Mouse (Mus musculus) heart, postnatal 0 days (tissue): Measurements from ENCODE around the gene Adgrv1. TPM values are rescaled to one million over a fixed set of nuclear protein-coding genes. Genes with fewer than 3 reads are reported as not detected.

ENCODE experiments used
- ATAC-seq: fragments of 200-750 bp; cut with Nextera tagmentation; 2 replicates; pipeline ENCODE4 v1.8.0; 2017; ENCODE audit warnings: low read depth, moderate number of reproducible peaks, moderate library complexity; ENCODE audit not compliant: insufficient read depth
- DNase-seq: peaks from one replicate; pipeline ENCODE4 v3.0.0-alpha.2; 2016; ENCODE audit warnings: low spot score
- H3K27ac ChIP-seq: fragments of 300-500 bp; sonication (generic); 2 replicates; pipeline ENCODE4 v1.5.1; 2014; ENCODE audit warnings: low read depth, mild to moderate bottlenecking
- H3K27me3 ChIP-seq: fragments of 300-500 bp; sonication (generic); 2 replicates; pipeline ENCODE4 v1.6.1; 2014; ENCODE audit warnings: low read length, mixed read lengths; ENCODE audit not compliant: control insufficient read depth, insufficient read depth
- H3K36me3 ChIP-seq: fragments of 300-500 bp; sonication (generic); replicated peaks from 2 replicates; pipeline ENCODE4 v1.6.1; 2014; ENCODE audit warnings: low read length, mixed read lengths; ENCODE audit not compliant: control insufficient read depth, insufficient read depth
- H3K4me1 ChIP-seq: fragments of 300-500 bp; sonication (generic); 2 replicates; pipeline ENCODE4 v1.6.1; 2014; ENCODE audit warnings: antibody characterized with exemption; ENCODE audit not compliant: control insufficient read depth, insufficient read depth
- H3K4me2 ChIP-seq: fragments of 300-500 bp; sonication (generic); 2 replicates; pipeline ENCODE4 v1.6.1; 2014; ENCODE audit warnings: low read depth, mild to moderate bottlenecking, low read length, moderate library complexity
- H3K4me3 ChIP-seq: fragments of 300-500 bp; sonication (generic); 2 replicates; pipeline ENCODE4 v1.5.1; 2014; ENCODE audit warnings: low read depth, low read length
- H3K9ac ChIP-seq: fragments of 300-500 bp; sonication (generic); replicated peaks from 2 replicates; pipeline ENCODE4 v1.6.1; 2014; ENCODE audit warnings: low read depth, low read length, mixed read lengths
- H3K9me3 ChIP-seq: fragments of 300-500 bp; sonication (generic); replicated peaks from 2 replicates; pipeline ENCODE4 v1.6.1; 2016; ENCODE audit warnings: low read length; ENCODE audit not compliant: control insufficient read depth
- CTCF ChIP-seq: IDR thresholded peaks from 2 replicates; pipeline ENCODE4 v1.5.1; 2016; ENCODE audit warnings: antibody characterized with exemption, control low read depth, low read depth
- EP300 ChIP-seq: IDR thresholded peaks from 2 replicates; pipeline ENCODE4 v1.6.1; 2016; ENCODE audit warnings: antibody characterized with exemption, low read depth
- WGBS: fragments of 180-500 bp; shearing (Covaris S2); extraction: QIAGEN DNeasy Blood & Tissue Kit; methylation state at CpG from one replicate; pipeline ENCODE4 v1.1.7; 2014; 5-methylcytosine and 5-hydroxymethylcytosine counted together
- polyA plus RNA-seq: library from polyadenylated mRNA; unstranded; fragments of >200 nt; fragmentation: Nextera tagmentation; extraction: Ambion mirVana; gene quantifications from 2 replicates; pipeline ENCODE4 v1.2.1, GENCODE M21; 2015
- total RNA-seq: library from RNA; depleted of rRNA; stranded (reverse); fragments of >200 nt; gene quantifications from 2 replicates; pipeline ENCODE4 v1.2.3, GENCODE M21; 2014; ENCODE audit warnings: low replicate concordance

The Adgrv1 gene
- total and polyA plus RNA-seq, 2 experiments from 2014 or later, result 0.68 to 10.5 TPM

GRCm38 (mm10) chr13:81351462-81352155, 281.3 kb downstream of the Adgrv1 start:
- Histone ChIP-seq H3K27me3 (no peaks in the 10 kb centered on the region), H3K9ac (no peak overlapping the region; the same call in 1 of the 2 replicates), H3K36me3 (no peaks in the 10 kb centered on the region), H3K9me3 (no peaks in the 10 kb centered on the region), H3K4me3 (peak overlapping the region; percentile 31), H3K27ac (peak overlapping the region; percentile 76), H3K4me1 (no peaks in the 10 kb centered on the region), H3K4me2 (peak overlapping the region; percentile 52)
- TF ChIP-seq EP300 (no peak), CTCF (no peak)
- ATAC-seq (peak; percentile 81), DNase-seq (peak; percentile 61)
- 23% methylated on average over 14 of the region's 14 CpGs for WGBS

- TF ChIP-seq CTCF (no peak), EP300 (no peak)
- no peak overlapping the region for H3K4me3 ChIP-seq
- no peaks in the 10 kb centered on the region for H3K9me3 ChIP-seq
- no peak overlapping the region for H3K9ac ChIP-seq
- 80% methylated on average over 15 of the region's 15 CpGs for WGBS
- no peak for DNase-seq
- H3K36me3 ChIP-seq, result no peaks in the 10 kb centered on the region
- no peak overlapping the region for H3K4me2 ChIP-seq
- H3K27ac ChIP-seq, result no peak overlapping the region
- H3K4me1 ChIP-seq, result no peaks in the 10 kb centered on the region
- no peak for ATAC-seq
- no peaks in the 10 kb centered on the region for H3K27me3 ChIP-seq
Measured at GRCm38 (mm10) chr13:81347261-81347980, 285.5 kb downstream of the Adgrv1 start.

- Histone ChIP-seq H3K4me1 (no peaks in the 10 kb centered on the region), H3K36me3 (no peaks in the 10 kb centered on the region), H3K27ac (no peak overlapping the region), H3K27me3 (no peaks in the 10 kb centered on the region), H3K4me3 (no peak overlapping the region), H3K9ac (no peak overlapping the region), H3K4me2 (no peak overlapping the region), H3K9me3 (no peaks in the 10 kb centered on the region)
- 68% methylated on average over 2 of the region's 2 CpGs for WGBS
- no peak for ATAC-seq
- no peak for TF ChIP-seq EP300
- no peak for TF ChIP-seq CTCF
- DNase-seq, result no peak
Measured at GRCm38 (mm10) chr13:81342987-81343596, 289.9 kb downstream of the Adgrv1 start.

- Histone ChIP-seq H3K9me3 (no peaks in the 10 kb centered on the region), H3K27ac (no peak overlapping the region), H3K27me3 (no peaks in the 10 kb centered on the region), H3K4me2 (no peak overlapping the region), H3K9ac (no peak overlapping the region), H3K4me3 (no peak overlapping the region), H3K36me3 (no peaks in the 10 kb centered on the region), H3K4me1 (no peaks in the 10 kb centered on the region)
- ATAC-seq (no peak), DNase-seq (no peak)
- 70% methylated on average over 1 of the region's 1 CpGs for WGBS
- TF ChIP-seq EP300 (no peak), CTCF (no peak)
Measured at GRCm38 (mm10) chr13:81335241-81335640, 297.7 kb downstream of the Adgrv1 start.

- Histone ChIP-seq H3K4me3 (no peak overlapping the region), H3K27me3 (no peaks in the 10 kb centered on the region), H3K9me3 (no peaks in the 10 kb centered on the region), H3K4me1 (no peaks in the 10 kb centered on the region), H3K9ac (no peak overlapping the region), H3K36me3 (no peaks in the 10 kb centered on the region), H3K4me2 (no peak overlapping the region), H3K27ac (peak overlapping the region; percentile 48; the same call in 1 of the 2 replicates)
- TF ChIP-seq EP300 (0 out of 2 replicates have a peak, but pooled peaks have one; percentile 46), CTCF (no peak)
- 23% methylated on average over 3 of the region's 3 CpGs for WGBS
- DNase-seq, result peak; percentile 24
- peak; percentile 70; the same call in 1 of the 2 replicates for ATAC-seq
Measured at GRCm38 (mm10) chr13:81332018-81332417, 300.9 kb downstream of the Adgrv1 start.
